Mouse (Mus musculus) erythroblast, embryonic 14.5 days (primary cell): ENCODE results near the gene Parvb.

ENCODE experiments used
- GATA1 ChIP-seq: IDR thresholded peaks from 2 replicates; pipeline ENCODE4 v1.6.1; 2012; ENCODE audit warnings: low read length, inconsistent platforms, mixed read lengths
- TAL1 ChIP-seq: IDR thresholded peaks from 3 replicates; pipeline ENCODE4 v1.6.1; 2012; ENCODE audit warnings: low read length, inconsistent platforms, mixed read lengths

GRCm38 (mm10) chr15:84189881-84190280, 42.0 kb upstream of the Parvb start:
- TF ChIP-seq GATA1 (no peak), TAL1 (no peak)
